Mouse (Mus musculus): ENCODE measurements at regions not wholly inside any gene's neighbourhood (a gene's known extent, or its start where the extent isn't known, plus 50 kb on each side); places are given as distances from the start of the nearest gene placed in this dataset.
"Not testable (repeated sequence)": the region's sequence is repeated elsewhere in the genome, so short reads cannot be mapped to it uniquely, and the experiment has no call there.

- TF ChIP-seq CTCF (conservative IDR thresholded peaks at IDR 0.05; ENCODE audit: insufficient read depth, insufficient read length, low read depth, low read length); POLR2A (IDR thresholded peaks at IDR 0.05; ENCODE audit: low read depth, low read length): not testable (repeated sequence)
Observed at GRCm38 (mm10) chr6:69702813-69703212, 1089.2 kb downstream of the Rpia start.

All from kidney, adult 2 months (tissue).